Mouse (Mus musculus): ENCODE measurements at regions not wholly inside any gene's neighbourhood (a gene's known extent, or its start where the extent isn't known, plus 50 kb on each side); places are given as distances from the start of the nearest gene placed in this dataset.
"Not testable (repeated sequence)": the region's sequence is repeated elsewhere in the genome, so short reads cannot be mapped to it uniquely, and the experiment has no call there.

GRCm38 (mm10) chr7:111969198-111969887 lies 54.0 kb upstream of the Usp47 start:
- DNase-seq (ENCODE audit: low read depth, low spot score), result peak; percentile 50

GRCm38 (mm10) chr7:111968261-111968660 lies 55.0 kb upstream of the Usp47 start:
- DNase-seq (ENCODE audit: low read depth, low spot score), result no peak

DNA sequence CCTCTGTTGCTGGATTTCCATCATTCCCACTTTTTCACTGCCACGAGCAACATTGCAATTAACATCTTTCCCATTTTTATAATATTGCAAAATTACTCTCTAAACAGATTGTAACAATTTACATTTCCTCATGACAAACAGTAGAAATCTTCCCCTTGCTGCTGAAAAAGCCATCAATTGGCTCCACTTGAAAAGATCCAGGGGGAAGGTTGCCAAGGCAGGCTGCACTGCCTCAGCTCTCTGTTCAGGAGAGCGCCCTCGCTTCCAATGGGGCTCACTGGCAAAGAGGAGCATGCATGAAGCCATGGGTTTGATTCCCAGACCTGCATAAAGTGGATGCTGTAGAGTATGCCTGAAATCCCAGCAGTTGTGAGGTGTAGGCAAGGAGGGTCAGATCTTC lies 56.6 kb upstream of the Usp47 start:
- DNase-seq (ENCODE audit: low read depth, low spot score), result no peak

DNA sequence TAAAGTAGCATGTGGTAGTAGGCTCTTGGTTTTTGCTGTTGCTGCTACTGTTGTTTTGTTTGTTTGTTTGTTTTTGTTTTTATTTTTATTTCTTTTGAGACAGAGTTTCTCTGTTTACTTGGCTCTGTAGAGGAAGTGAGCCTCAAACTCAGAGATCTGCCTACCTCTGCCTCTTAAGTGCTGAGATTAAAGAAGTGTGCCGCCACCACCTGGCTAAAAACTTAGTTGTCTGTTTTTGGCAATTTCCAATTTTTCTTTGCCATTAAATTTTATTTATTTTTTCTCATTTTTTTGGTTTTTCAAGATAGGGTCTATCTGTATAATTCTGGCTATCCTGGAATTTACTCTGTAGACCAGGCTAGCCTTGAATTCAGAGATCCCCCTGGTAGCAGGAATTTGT lies 59.3 kb upstream of the Usp47 start:
- DNase-seq (ENCODE audit: low read depth, low spot score), result no peak

GRCm38 (mm10) chr7:111959977-111960376 lies 63.3 kb upstream of the Usp47 start:
- no peak for DNase-seq (ENCODE audit: low read depth, low spot score)

GRCm38 (mm10) chr7:111956671-111957070 lies 66.6 kb upstream of the Usp47 start:
- DNase-seq (ENCODE audit: low read depth, low spot score), result no peak

DNA sequence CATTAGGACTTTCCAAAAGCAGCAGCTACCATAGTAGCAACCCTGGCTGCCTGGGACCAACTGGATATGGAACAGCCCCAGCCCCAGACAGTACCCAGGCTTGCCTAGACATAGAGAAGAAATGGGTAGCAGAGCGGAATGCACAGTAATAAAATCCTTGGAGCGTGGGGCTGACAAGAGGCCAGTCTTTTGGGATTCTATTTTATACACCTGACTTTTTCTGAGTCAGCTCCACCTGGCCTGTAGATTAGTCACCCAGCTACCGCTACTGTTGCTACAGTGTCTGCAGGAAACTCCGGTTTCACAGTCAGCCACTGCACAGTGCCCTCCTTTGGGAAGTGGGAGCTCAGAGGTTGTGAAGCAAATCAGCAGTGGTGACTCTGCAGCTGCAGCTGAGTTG lies 83.7 kb upstream of the Usp47 start:
- no peak for DNase-seq (ENCODE audit: low read depth, low spot score)

DNA sequence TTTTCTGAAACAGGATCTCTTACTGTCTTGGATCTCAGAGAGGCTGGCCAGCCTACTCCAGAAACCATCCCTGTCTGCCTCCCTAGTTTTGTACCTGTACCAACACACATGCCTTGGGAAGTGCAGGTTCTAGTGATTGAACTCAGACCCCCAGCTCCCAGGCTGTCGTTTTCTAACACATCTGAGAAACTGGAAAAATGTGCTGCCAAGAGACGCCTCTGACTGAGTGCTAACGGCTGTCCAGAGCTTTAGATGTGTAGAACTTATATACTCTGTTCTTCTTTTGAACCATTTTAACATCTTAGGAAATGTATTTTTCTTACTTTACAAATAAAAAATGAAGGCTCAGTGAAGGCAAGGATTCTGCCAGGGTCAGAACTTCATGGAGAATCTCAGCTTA lies 85.8 kb upstream of the Usp47 start:
- DNase-seq (ENCODE audit: low read depth, low spot score), result no peak

DNA sequence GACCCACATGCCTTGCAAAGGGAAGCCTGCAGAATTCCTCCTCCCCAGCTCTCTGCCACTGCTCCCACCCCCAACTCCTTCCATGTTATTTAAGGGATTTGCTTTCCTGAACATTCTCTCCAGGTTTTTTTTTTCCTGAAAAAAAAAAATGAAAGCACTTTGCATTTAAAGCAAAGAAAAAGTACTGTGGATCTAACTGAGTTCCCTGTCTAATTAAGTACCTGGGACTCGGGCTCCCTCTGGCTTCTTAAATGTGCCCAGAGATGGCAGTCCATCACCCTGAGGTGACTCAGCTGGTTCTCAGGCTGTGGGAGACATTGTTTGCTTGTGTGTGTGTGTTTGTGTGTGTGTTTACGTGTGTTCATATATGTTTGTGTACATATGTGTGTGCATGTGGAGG lies 86.2 kb upstream of the Usp47 start:
- DNase-seq (ENCODE audit: low read depth, low spot score), result no peak

DNA sequence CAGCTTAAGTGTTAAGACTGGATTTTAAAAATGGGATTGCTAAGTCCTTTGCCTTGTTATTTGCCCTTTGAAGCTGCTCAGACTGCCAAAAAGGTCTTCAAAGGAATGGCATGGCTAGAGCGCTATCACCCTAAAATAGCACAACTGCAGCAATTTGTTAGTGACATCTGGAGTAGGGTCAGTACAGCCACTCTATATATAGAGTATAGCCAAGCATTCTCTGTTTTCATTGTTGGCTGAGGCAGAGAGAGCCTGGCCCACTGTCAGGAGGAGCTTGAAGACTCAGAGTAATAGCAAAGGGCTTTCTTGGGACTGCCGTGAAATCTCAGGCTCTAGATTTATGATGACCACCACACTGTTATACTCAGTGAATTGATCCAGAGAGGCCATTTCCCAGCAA lies 90.6 kb upstream of the Usp47 start:
- DNase-seq (ENCODE audit: low read depth, low spot score), result no peak

DNA sequence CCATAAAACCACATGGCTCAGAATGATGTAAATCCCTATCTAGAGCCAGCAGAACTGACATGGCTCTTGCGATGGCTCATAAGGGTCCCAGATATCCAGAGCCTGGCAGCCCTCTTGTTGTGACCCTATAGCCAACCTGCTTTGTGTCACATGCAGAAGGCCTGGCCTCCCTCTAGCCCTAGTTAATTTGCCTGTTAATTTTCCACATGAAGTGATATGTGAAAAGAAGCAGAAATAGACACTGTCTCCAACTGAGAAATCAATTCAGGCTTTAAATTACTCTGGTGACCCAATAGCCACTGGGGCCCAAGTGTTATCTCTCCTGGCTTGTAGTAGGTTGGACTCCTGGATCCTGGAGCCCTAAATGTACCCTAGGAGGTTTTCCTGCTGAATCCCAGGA lies 103.3 kb upstream of the Usp47 start:
- no peak for DNase-seq (ENCODE audit: low read depth, low spot score)

DNA sequence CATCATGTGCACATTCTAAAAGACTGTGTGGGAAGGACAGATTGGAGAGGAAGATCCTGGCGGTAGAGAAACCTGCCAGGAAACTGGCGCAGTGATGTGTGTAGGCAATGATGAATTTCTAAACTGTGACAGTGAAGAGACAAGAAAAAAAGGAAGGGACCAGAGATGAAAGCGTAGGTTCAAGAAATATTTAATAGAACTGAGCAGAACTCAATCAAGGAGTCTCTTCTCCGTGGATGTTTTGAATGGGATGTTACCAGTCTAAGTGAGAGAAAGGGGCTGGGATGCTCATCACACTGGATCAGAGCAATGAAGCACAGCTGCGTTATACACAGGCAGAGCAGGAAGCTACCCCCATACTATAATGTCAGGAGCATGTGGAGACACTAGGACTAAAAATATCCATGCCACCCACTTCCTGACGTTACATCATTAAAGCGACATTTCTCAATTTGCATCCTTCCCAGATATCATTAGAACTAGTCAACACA lies 119.5 kb upstream of the Usp47 start:
- no peak for DNase-seq (ENCODE audit: low read depth, low spot score)

DNA sequence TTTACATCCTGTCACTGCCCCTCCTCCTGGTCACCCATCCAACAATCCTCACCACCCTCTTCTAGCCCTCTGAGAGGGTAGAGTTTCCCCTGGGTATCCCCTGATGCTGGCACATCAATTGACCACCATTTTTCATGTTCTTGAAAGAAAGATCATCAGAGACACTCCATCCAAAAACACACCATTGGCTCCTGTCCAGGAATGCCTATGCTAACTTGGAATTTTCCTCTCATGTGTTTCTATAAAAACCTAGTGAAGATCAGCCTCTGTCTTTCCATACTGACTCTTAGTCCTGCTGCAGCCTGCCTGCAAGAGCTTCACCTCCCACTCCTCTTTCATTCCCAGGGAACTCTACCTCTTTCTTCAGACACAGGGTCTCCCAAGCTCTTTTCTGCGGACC lies 117.2 kb upstream of the Galnt18 start:
- DNase-seq (ENCODE audit: low read depth, low spot score), result no peak

- no peak for DNase-seq (ENCODE audit: low read depth, low spot score)
Measured at GRCm38 (mm10) chr7:111896255-111896654, 116.5 kb upstream of the Galnt18 start.

DNA sequence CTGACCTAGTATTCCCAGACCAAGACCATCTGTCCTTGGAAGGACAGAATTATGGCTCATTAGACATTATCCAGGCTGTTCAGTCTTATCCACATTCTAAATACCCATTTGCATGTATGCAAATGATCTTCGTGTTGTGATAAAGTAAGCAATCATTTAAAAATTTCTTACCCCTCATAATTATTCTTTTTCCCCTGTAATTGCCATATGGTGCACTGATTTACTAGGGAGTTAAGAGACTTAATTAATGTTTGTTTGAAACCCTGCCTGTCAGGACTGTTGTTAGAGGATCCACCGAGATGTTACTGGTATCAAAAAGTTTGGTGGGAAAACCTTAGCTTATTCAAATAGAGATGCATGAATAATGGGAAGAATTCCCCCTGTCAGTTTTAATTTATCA lies 103.2 kb upstream of the Galnt18 start:
- DNase-seq (ENCODE audit: low read depth, low spot score), result no peak

GRCm38 (mm10) chr7:111880067-111880675 lies 100.4 kb upstream of the Galnt18 start:
- no peak for DNase-seq (ENCODE audit: low read depth, low spot score)

- no peak for DNase-seq (ENCODE audit: low read depth, low spot score)
Measured at GRCm38 (mm10) chr7:111877591-111877990, 97.8 kb upstream of the Galnt18 start.

DNA sequence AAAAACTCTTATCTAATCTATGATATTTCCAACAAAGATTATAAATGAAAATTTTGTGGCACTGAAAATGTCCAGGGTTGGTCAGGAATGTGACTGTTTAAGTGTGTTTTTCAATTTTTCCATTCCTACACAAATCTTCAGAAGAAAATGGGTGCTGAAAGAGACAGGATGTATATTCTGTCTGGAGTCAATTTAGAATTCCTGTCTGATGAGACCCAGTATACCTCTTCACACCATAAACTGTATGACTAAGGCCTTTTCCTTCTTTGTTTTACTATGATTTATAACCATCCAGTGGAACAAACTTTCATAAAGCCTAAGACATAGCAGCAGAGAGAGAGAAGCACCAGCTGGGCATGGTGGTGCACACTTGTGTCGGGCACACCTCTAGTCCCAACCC lies 96.2 kb upstream of the Galnt18 start:
- DNase-seq (ENCODE audit: low read depth, low spot score), result no peak

GRCm38 (mm10) chr7:111869337-111869736 lies 89.6 kb upstream of the Galnt18 start:
- no peak for DNase-seq (ENCODE audit: low read depth, low spot score)

GRCm38 (mm10) chr7:111863035-111863434 lies 83.3 kb upstream of the Galnt18 start:
- DNase-seq (ENCODE audit: low read depth, low spot score), result no peak

DNA sequence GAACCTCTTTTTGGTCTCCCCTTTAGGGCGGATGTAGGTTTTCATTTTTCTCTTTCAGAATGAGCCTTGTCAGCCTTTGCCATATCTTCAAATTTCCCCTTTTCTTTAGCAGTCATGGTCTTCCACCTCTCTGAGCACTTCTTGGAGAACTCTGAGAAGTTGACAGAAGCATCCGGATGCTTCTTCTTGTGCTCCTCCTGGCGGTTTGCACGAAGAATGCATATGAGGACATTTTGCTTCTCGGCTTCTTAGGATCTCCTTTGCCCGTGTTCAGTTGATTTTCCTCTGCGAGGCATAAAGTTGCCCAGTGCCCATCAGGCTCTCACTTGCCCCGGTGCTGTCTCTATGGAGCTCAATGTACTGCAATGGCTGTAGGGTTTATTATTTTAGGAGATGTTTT lies 78.5 kb upstream of the Galnt18 start:
- DNase-seq (ENCODE audit: low read depth, low spot score), result not testable (repeated sequence)

DNA sequence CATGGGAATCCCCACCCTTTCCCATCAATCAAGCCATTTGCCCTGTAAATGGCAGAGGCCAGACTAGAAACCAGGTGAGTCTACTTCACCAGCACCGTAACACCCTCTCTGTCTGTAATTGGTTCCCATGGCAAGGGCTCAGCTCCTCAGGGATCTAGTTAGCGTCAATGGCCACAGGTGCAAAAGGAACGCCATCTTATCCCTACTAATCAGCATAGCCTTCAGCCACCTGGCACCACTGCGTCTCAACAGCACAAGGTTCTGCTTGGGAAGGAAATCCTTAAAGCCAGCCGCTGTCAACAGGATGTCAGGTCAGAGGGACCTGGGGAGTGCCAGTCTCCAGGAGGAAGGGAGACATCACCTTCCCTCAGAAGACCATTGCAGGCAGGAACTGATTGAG lies 77.2 kb upstream of the Galnt18 start:
- no peak for DNase-seq (ENCODE audit: low read depth, low spot score)

DNA sequence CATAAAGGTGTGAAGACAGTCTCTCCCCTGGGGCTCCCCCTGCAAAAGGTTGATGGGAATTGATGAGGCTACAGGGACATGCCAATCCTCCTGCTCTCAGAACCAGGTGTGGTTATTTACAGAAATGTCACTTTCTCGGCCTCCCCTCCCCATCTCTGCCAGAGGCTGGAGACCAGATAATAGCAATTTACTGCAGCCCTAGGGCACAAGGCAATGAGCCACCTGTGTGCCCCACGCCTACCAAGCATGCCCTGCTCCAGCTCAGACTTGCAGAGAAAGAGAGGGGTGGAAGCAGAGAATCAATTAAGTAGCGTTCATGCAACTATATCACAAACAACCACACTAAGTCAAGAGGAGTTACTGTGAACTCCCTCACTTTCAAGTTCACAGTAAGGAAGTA lies 75.5 kb upstream of the Galnt18 start:
- no peak for DNase-seq (ENCODE audit: low read depth, low spot score)

GRCm38 (mm10) chr7:111846417-111846816 lies 66.6 kb upstream of the Galnt18 start:
- peak; percentile 57 for DNase-seq (ENCODE audit: low read depth, low spot score)
